Mouse (Mus musculus): ENCODE results near the gene Hsdl2. TPM values are rescaled to one million over a fixed set of nuclear protein-coding genes. Genes with fewer than 3 reads are reported as not detected.

Hsdl2 gene
- total and polyA plus RNA-seq, 2 experiments from 2014 or later = 117 to 262 TPM

DNA sequence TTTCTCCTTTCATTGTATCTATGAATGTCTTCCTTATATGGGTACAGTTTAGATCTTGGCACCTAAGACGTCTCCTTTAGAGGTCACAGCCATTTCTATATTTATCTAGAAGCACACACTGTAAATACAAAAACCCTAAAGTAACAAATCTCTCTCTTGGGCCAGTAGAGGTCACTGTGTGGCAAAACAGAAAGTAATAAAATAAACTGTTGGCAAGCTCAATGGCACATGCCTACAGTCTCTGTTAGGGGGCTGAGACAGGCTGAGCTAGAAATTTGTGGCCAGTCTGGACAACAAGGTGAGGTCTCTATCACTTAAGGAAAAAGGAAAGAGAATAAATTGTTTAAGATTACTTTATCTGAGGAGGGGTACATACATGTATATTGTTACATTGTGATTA lies 33.6 kb downstream of the Hsdl2 start:
- Histone ChIP-seq H3K9ac (replicated peaks; ENCODE audit: low read depth, low read length) (no peak overlapping the region), H3K27me3 (ENCODE audit: control insufficient read depth, insufficient read depth, low read length) (no peaks in the 10 kb centered on the region), H3K36me3 (replicated peaks; ENCODE audit: control insufficient read depth, insufficient read depth, low read length) (peaks cover 39% of the 10 kb centered on the region), H3K4me2 (ENCODE audit: low read depth, low read length) (no peak overlapping the region), H3K9me3 (replicated peaks; ENCODE audit: control insufficient read depth, low read length) (no peaks in the 10 kb centered on the region), H3K4me1 (ENCODE audit: control insufficient read depth, insufficient read depth) (no peaks in the 10 kb centered on the region), H3K4me3 (ENCODE audit: low read depth, low read length) (no peak overlapping the region), H3K27ac (ENCODE audit: low read depth) (peak overlapping the region; percentile 67)
- DNase-seq (ENCODE audit: low spot score) = peak; percentile 77
- ATAC-seq (ENCODE audit: insufficient read depth, low read depth) = peak; percentile 63; the same call in 1 of the 2 replicates
- WGBS = 6% methylated on average over 1 of the region's 1 CpGs
- TF ChIP-seq CTCF (IDR thresholded peaks at IDR 0.05; ENCODE audit: low read depth) = peak; percentile 43
- no peak for TF ChIP-seq EP300 (IDR thresholded peaks at IDR 0.05; ENCODE audit: low read depth)

DNA sequence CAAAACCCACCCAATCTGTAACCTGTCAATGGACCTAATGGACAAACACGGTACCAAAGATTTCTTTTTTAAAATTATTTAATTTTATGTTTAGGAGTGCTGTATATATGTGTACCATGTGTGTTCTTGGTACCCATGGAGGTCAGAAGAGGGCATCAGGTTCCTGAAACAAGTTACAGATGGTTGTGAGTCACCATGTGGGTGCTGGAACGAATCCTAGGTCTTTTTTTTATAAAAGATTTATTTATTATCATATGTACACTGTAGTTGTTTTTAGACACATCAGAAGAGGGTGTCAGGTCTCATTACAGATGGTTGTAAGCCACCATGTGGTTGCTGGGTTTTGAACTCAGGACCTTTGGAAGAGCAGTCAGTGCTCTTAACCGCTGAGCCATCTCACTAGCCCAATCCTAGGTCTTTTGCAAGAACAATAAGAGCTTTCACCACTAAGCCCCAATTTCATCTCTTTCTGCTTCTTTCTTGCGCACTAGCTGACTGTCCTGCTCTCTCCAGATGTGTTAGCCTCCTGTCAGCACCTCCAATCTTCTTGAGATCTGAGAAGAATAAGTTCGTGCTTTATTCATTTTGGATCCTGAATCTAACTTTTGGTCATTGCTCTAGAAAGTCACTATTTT lies 38.4 kb downstream of the Hsdl2 start:
- Histone ChIP-seq H3K36me3 (replicated peaks; ENCODE audit: control insufficient read depth, insufficient read depth, low read length) (0 out of 2 replicates have a peak, but pooled peaks cover 11% of the 10 kb centered on the region), H3K4me3 (ENCODE audit: low read depth, low read length) (no peak overlapping the region), H3K27me3 (ENCODE audit: control insufficient read depth, insufficient read depth, low read length) (no peaks in the 10 kb centered on the region), H3K4me2 (ENCODE audit: low read depth, low read length) (no peak overlapping the region), H3K27ac (ENCODE audit: low read depth) (no peak overlapping the region), H3K9me3 (replicated peaks; ENCODE audit: control insufficient read depth, low read length) (0 out of 2 replicates have a peak, but pooled peaks cover 4% of the 10 kb centered on the region), H3K9ac (replicated peaks; ENCODE audit: low read depth, low read length) (no peak overlapping the region), H3K4me1 (ENCODE audit: control insufficient read depth, insufficient read depth) (no peaks in the 10 kb centered on the region)
- TF ChIP-seq EP300 (IDR thresholded peaks at IDR 0.05; ENCODE audit: low read depth) = no peak
- no peak for TF ChIP-seq CTCF (IDR thresholded peaks at IDR 0.05; ENCODE audit: low read depth)
- WGBS = 83% methylated on average over 5 of the region's 5 CpGs
- DNase-seq (ENCODE audit: low spot score) (no peak), ATAC-seq (ENCODE audit: insufficient read depth, low read depth) (no peak)

GRCm38 (mm10) chr4:59625676-59625997 lies 44.3 kb downstream of the Hsdl2 start:
- Histone ChIP-seq H3K9ac (replicated peaks; ENCODE audit: low read depth, low read length) (peak overlapping the region; percentile 86), H3K27ac (ENCODE audit: low read depth) (peak overlapping the region; percentile 87), H3K27me3 (ENCODE audit: control insufficient read depth, insufficient read depth, low read length) (no peaks in the 10 kb centered on the region), H3K4me1 (ENCODE audit: control insufficient read depth, insufficient read depth) (peaks cover 9% of the 10 kb centered on the region; the same call in 1 of the 2 replicates), H3K4me3 (ENCODE audit: low read depth, low read length) (peak overlapping the region; percentile 86), H3K4me2 (ENCODE audit: low read depth, low read length) (peak overlapping the region; percentile 60), H3K9me3 (replicated peaks; ENCODE audit: control insufficient read depth, low read length) (0 out of 2 replicates have a peak, but pooled peaks cover 4% of the 10 kb centered on the region), H3K36me3 (replicated peaks; ENCODE audit: control insufficient read depth, insufficient read depth, low read length) (no peaks in the 10 kb centered on the region)
- DNase-seq (ENCODE audit: low spot score) (no peak), ATAC-seq (ENCODE audit: insufficient read depth, low read depth) (no peak; the same call in 1 of the 2 replicates)
- WGBS = 3% methylated on average over 18 of the region's 18 CpGs
- TF ChIP-seq CTCF (IDR thresholded peaks at IDR 0.05; ENCODE audit: low read depth) (no peak), EP300 (IDR thresholded peaks at IDR 0.05; ENCODE audit: low read depth) (no peak)

GRCm38 (mm10) chr4:59625998-59626910 lies 44.9 kb downstream of the Hsdl2 start, which contains the start of gene E130308A19Rik:
E130308A19Rik (plus strand) TSS chr4:59626211.
- Histone ChIP-seq H3K4me2 (ENCODE audit: low read depth, low read length) (peak within 1 kb of the TSS; percentile 60), H3K4me1 (ENCODE audit: control insufficient read depth, insufficient read depth) (peaks cover 9% of the 10 kb centered on the region; the same call in 1 of the 2 replicates), H3K36me3 (replicated peaks; ENCODE audit: control insufficient read depth, insufficient read depth, low read length) (no peaks in the 10 kb centered on the region), H3K27me3 (ENCODE audit: control insufficient read depth, insufficient read depth, low read length) (no peaks in the 10 kb centered on the region), H3K9ac (replicated peaks; ENCODE audit: low read depth, low read length) (peak within 1 kb of the TSS; percentile 86), H3K27ac (ENCODE audit: low read depth) (peak within 1 kb of the TSS; percentile 87), H3K4me3 (ENCODE audit: low read depth, low read length) (peak within 1 kb of the TSS; percentile 86), H3K9me3 (replicated peaks; ENCODE audit: control insufficient read depth, low read length) (0 out of 2 replicates have a peak, but pooled peaks cover 4% of the 10 kb centered on the region)
- peak; percentile 63 for DNase-seq (ENCODE audit: low spot score)
- WGBS = under 1% methylated on average over 96 of the region's 120 CpGs
- peak; percentile 95 for ATAC-seq (ENCODE audit: insufficient read depth, low read depth)
- no peak for TF ChIP-seq CTCF (IDR thresholded peaks at IDR 0.05; ENCODE audit: low read depth)
- no peak for TF ChIP-seq EP300 (IDR thresholded peaks at IDR 0.05; ENCODE audit: low read depth)

DNA sequence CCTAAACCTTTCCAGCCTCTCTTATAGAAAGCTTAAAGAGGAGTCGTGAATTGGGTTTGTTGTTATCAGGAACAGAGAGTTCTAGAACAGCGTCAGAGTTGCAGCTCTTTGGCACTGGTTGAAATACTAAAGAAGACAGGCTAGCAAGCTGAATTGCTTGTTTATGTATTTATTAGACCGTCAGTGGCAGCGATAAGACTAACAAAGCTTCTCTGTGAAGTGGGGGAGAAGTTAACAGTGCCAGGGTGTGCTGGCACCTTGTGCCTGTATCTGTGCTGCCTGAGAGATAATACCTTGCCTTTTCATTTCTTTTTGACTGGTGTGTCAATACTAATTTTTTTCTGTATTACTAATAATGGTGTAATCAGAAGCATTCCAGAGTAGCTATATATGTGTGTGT lies 46.9 kb downstream of the Hsdl2 start:
- H3K27ac ChIP-seq (ENCODE audit: low read depth) = no peak overlapping the region
- DNase-seq (ENCODE audit: low spot score) = no peak
- 52% methylated on average over 4 of the region's 4 CpGs for WGBS
- peaks cover 9% of the 10 kb centered on the region; the same call in 1 of the 2 replicates for H3K4me1 ChIP-seq (ENCODE audit: control insufficient read depth, insufficient read depth)
- no peaks in the 10 kb centered on the region for H3K9me3 ChIP-seq (replicated peaks; ENCODE audit: control insufficient read depth, low read length)
- TF ChIP-seq EP300 (IDR thresholded peaks at IDR 0.05; ENCODE audit: low read depth) (no peak), CTCF (IDR thresholded peaks at IDR 0.05; ENCODE audit: low read depth) (no peak)
- ATAC-seq (ENCODE audit: insufficient read depth, low read depth) = no peak
- H3K4me2 ChIP-seq (ENCODE audit: low read depth, low read length) = no peak overlapping the region
- no peaks in the 10 kb centered on the region for H3K36me3 ChIP-seq (replicated peaks; ENCODE audit: control insufficient read depth, insufficient read depth, low read length)
- H3K27me3 ChIP-seq (ENCODE audit: control insufficient read depth, insufficient read depth, low read length) = no peaks in the 10 kb centered on the region
- H3K9ac ChIP-seq (replicated peaks; ENCODE audit: low read depth, low read length) = no peak overlapping the region
- H3K4me3 ChIP-seq (ENCODE audit: low read depth, low read length) = no peak overlapping the region
